ENCODE assay signal across 15 mouse cellular contexts in the genomic region with DNA sequence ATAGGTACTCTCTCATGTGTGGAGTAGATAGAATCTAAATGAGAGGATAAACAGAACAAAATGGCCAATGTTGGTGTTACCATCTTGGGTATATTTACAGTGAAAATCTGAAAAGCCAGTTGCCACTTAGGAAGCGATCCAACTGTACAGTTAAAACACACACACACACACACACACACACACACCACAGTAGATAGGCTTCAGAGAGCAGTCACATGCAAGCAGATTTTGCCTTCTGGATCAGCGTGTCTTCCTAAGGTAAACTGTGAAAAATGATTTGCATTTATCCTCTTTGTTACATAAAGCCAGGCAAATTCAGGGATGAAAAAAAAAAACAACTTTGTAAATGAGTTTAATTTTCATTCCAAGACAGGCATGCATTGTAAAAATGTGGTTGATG.
"Had no signal": no experiment of that assay in that cellular context is flagged by ENCODE, and none has a peak within 500 bp of the region (broad histone marks: within the 10 kb centered on the region; RNA-seq: fewer than 3 reads in every experiment).

No protein-coding gene starts in this region.

- ATAC-seq: midbrain, embryonic 16.5 days had no signal

- H3K4me2 ChIP-seq: limb, embryonic 13.5 days; midbrain, embryonic 12.5 days had no signal

- H3K27me3 ChIP-seq: limb, embryonic 13.5 days; midbrain, embryonic 12.5 days had no signal

- H3K27ac ChIP-seq: kidney, postnatal 0 days; limb, embryonic 13.5 days; liver, embryonic 14.5 days; midbrain, embryonic 12.5 days; stomach, postnatal 0 days had no signal

- H3K9ac ChIP-seq: limb, embryonic 13.5 days; liver, embryonic 14.5 days; midbrain, embryonic 12.5 days had no signal

- DNase-seq: kidney, adult 9 months; kidney, postnatal 36 days; layer of hippocampus, adult 9-11 months; layer of hippocampus, postnatal 36 days; left cerebral cortex, postnatal 4 days; lung, adult 18-20 months; right cerebral cortex, postnatal 25 days; thymus, adult 2 months; thymus, postnatal 25 days had no signal

- H3K36me3 ChIP-seq: limb, embryonic 13.5 days; midbrain, embryonic 12.5 days had no signal

- H3K9me3 ChIP-seq: limb, embryonic 13.5 days; midbrain, embryonic 12.5 days had no signal

- H3K4me1 ChIP-seq: limb, embryonic 13.5 days had no signal

- H3K4me3 ChIP-seq: limb, embryonic 13.5 days; midbrain, embryonic 12.5 days had no signal
